Mouse (Mus musculus) c-Kit-positive CD71-positive TER-119-positive erythroid progenitor cells, embryonic 14.5 days (primary cell): Measurements from ENCODE around the gene Cep112.

Experiments
- DNase-seq: peaks from one replicate; pipeline ENCODE4 v3.0.0-alpha.2; 2013; ENCODE audit warnings: low spot score

Gene Cep112

DNA sequence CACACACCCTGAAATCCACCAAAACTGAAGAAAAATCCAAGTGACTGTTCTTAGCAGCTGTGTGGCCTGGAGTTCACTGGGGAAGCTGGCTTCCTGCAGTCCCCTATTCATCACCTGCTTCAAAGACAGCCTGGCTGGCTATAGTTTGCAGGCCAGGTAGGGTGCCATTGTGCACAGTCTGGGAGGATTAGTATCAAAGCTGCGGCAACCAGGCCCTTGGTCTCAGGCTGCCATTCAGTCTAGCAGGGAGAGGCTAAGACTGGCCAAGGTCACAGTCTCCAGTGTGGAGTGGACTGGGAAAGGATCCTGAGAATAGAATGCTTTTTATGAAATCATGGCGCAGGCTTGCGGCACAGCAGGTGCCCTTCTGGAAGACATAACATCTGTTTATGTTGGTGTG is 180.3 kb downstream of the Cep112 start:
- no peak for DNase-seq

DNA sequence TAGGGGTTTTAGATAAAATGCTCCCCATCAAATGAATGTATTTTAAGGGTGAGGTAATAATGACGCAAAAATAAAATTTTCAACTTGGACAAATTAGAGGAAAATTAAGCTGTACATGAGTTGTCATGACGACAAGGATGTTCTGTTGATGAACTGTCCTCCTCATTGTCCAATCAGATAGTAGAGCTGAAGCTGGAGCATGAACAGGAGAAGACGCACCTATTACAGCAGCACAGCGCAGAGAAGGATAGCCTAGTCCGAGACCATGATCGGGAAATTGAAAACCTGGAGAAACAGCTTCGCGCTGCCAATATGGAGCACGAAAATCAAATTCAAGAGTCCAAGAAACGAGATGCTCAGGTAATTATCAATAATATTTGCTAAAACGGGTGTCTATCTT is 181.0 kb downstream of the Cep112 start:
- DNase-seq, result no peak

DNA sequence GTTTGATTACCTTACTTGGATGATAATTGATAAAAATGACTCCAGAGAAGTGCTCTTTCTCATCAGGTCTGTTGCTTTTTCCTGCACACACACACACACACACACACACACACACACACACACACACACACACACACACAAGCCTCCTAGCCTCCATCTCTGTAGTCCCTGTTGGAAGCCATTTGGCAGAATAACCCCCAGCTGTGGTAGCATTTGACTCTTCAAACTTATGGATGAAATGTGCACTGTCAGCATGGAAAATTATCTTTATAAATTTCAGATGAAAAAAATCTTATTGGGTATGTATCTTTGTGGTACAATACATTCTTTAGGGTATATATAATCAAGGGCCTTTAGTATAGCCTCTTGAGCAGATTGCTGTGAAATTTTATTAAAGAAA is 181.8 kb downstream of the Cep112 start:
- no peak for DNase-seq

DNA sequence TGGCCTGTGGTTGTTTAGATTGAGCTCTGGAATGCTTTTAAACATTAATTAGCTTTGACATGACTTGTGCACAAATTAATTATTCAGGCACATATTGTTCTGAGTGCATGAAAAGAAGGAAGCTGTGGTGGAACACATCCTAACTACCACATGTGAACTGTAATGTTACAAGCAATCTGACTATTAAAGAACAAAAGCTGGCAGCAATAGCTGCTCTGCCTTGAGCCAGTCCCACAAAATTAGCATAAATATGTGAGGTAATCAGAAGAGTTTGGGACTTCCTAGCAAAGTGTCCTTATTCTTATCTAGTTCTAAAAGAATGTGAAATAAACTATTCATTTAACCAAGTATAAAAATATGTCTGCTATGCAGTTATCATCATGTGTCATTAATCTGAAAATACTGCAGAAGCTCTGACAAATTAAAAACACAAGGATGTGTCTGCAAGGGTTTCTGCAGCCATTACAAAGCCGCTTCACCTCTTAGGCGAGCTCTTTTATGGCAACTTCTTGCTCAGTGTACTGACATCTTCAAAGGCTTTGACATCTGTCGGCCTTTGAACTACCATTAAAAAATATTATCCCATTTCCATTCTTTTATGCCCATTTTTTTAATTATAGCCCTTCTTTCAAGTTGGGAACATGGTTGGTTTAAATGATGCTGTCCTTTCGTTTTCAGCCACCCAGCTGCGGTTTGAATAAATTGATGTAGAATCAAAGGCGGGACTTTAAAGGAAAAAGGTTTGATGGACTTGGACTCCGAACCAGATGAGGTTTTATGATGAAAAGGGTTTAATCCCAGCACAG is 195.8 kb downstream of the Cep112 start:
- DNase-seq, result no peak

DNA sequence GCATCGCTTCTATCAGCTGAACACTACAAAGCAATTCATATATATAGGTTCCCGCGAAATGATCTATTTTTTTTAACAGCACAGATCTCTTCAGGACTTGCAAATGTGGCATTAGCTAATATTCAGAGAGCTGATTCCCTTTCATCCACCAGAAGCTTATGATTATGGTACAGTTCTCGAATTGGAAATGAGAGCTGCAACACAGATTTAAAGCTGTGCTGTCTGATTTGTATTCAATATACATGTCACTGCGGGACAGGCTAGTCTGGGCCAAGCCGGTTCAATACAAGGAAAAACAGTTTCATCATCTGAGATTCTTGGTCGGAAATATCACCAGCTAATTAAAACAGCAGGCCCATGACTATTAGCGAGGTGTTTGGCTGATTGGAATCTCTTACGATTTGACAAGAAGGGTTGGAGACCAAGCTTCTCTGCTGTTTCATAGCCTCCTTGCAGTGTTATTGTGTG is 196.5 kb downstream of the Cep112 start:
- no peak for DNase-seq

DNA sequence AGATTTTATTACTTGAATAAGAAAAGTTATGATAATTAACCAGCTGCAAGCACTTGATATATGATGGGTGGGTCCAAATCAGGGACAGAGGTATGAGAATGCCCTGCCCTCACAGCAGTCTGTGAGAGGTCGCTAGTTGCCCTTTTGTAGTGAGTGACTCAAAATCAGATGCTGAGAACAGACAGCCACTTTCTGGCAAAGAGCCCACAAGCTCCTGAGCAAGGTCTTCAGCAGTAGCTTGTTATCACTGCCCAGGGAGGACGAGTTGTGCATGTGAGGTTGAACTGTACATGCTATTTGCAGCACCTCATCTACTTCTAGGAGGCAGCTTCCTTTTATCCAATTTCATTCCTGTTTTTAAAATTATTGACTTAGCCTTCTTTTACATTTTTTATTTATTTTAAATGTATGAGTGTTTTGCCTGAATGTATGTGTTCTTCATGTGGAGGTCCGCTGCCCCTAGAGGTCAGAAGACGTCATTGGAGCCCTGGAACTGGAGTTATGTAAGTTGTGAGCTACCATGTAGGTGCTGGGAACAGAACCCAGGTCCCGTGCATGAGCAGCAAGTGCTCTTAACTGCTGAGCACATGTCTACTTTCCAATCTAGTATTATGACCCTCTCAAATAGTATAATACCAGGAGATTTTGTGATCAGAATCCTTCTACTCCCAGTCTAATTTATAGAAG is 200.7 kb downstream of the Cep112 start:
- DNase-seq, result no peak

DNA sequence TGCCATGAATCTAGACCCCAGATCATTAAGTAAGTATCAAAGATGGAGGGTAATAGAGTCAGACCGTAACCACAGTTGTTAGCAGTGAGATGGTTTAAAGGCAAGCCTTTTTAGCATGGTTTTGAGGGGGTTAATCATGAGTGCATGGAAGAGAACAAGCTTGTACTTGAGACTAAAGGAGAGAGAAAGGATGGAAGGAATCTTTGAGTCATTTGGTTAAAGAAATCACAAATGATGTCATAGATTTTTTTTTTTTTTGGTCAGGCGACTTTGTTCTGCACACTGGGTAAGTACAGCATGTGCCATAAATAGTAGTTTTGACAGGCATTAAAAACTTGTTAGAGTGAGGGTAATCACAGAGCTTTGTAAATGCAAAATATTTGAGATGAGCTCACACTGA is 212.8 kb downstream of the Cep112 start:
- no peak for DNase-seq

DNA sequence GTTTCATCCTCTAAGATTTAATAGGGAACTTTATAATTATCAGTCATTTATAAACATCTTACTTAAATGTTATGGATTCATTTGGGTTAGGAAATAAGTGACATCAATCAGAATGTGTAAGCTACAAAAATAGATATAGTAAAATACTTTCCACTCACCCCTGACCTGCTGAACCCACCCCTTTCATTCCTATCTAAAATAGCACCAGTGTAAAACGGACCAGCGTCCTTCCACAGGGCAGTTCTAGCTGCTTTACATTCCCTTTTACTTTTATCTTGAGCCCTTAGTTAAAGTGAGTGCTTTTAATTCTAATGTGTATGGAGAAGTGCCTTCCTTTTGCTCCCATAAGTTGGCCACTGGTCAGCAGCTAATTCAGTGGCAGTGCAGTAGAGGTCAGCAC is 230.6 kb downstream of the Cep112 start:
- no peak for DNase-seq

DNA sequence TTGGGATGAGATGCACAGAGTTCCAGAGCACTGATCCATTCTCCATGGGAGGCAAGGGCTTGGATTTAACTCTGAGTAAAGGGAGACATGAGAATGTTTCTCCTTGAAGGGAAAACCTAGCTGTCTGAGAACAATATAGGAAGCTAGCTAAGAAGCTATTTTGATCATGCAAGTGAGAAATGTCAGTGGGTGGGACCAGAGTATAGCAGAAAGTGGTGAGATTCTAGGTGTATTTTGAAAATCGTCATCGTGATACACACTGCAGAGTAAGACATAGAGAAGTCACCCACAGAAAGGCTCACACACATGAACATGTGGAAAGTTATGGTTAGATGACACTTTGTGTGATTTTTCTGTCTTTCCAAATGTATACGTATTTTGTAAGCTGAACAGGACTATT is 257.0 kb downstream of the Cep112 start:
- no peak for DNase-seq

DNA sequence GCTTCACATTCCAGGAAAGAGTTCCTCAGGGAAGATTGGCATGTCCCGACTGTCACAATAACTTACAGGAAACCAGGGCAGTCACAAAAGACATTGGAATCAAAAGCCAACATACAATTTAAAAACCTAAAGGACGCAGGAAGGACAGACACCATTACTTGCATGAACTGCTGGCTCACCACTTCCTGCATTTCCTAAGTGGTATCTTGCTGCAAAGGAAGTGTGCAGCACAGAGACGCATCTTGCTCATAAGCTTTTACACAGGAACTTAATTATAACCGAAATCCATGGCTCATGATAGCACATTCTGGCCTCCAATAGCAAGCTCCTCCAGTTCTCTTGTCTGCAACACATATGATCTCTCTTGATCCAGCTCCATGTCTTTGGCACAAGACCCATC is 271.6 kb downstream of the Cep112 start:
- no peak for DNase-seq

DNA sequence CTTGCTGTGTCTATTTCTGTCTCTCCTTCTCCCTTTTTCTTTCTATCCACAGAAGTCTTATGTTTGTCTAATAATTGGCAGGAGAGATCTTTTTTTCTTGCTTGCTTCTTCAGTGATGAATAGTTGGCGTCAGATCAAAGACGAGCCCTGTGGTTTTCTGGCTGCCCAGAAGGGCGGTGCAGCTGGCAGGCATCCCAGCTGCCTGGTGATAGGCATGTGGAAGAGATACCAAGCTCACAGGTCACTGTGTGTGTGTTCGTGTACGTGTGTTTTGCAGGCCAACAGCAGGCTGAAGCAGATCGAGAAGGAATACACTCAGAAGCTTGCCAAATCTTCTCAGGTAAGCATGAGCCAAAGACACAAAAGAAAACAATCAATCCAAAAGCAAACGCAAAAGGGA is 327.3 kb downstream of the Cep112 start:
- no peak for DNase-seq

DNA sequence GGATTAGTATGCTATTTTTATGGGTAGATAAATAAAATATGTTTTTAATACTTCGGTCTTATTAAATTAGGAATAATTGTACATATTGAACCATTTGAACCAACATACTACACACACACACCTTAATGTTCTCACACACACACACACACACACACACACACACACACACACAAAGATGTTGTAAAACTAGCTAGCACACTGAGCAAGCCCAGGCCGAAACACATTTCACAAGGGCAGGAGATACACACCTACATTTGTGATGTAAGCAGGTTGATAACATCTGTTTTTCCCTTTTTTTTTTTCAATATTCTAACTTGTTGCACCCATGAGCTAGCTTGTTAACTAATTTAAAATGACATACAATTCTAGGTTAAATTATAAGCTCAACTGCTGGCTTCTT is 327.8 kb downstream of the Cep112 start:
- no peak for DNase-seq

DNA sequence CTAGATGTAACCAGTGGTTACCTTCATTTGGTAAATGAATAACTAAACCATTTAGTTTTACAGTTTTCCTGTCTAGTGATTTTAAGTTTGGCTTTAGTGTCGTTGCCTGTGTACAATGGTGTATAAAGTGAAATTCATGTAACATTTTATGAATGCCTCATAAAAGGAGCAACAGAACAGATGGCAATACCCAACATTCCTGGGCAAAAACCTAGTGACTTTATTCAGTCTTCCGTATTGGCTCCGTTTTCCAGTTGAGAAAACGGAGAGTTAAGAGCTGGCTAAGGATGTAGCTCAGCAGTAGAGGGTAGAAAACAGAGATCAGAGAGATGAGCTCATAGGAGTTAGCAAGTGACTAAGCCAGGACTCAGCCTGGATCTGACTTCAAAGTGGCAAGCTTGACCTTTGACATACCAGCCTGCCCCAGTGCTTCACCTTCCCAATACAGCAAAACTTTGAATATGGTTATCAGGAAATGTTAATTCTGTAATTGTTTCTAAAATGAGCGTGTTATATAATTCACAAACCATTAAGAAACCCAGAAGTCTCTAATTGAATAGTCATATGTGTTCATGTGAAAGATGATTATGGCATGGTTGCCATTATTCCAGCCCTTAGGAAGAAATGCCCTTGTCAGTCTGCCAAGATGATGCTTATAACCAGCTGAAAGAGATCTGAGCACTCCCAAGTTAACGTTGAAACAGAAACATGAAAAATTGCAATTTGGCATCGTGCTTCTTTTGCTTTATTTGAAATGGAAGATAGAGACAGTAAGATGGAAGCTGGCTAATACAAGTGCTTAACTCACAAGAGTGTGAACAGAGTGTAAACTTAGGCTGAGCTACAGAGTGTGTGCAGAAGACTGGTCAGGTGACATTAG is 328.6 kb downstream of the Cep112 start:
- no peak for DNase-seq

DNA sequence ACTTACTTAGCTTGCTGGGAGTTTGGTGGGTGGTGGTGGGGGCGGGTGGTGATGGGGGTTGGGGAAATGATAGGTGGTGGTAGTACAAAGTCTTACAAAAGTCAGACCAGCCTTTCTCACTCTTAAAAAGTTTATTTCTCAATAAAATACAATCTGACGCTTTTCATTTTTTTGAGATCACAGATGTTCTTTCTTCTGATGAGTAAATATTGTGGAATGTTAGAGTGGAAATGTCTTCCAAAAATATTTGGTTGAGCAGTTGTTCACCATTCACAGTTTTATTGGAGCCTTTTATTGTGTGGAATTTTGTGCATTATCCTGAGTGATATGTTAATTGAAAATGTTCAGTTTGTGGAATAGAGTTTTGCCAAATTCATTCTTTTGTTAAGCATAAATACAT is 332.2 kb downstream of the Cep112 start:
- DNase-seq, result no peak

DNA sequence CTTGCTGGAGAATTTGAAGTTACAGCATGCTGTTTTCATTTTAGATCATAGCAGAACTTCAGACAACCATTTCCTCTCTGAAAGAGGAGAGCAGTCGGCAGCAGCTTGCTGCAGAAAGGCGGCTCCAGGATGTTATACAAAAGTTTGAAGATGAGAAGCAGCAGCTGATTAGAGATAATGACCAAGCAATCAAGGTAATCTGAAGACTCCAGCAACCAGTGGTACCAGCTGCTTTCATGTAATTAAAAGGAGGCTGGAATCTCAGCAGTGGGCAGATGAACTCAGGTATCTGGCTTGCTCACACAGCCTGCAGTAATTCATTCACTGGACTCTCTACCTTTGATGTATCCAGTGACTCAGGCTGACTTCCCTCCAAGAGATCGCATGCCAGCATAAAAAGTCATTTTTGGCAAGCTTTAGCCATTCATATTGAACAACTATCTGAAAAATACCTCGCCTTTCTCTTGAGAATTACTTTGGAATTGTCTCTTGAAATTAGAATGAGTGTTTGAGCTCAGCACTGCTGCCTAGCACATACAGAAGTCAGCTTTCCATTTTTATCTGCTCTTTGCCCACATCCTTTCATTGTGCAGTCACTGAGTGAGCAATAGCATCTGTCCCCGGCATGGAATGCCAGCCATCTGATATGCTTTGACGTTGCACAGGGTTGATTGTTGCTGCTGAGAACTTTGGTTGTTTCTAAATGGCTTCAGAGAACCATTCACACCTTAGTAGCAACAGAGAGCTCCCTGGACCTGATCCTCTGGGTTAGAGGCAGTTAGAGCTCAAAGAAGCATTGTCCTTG is 332.8 kb downstream of the Cep112 start:
- DNase-seq, result no peak

DNA sequence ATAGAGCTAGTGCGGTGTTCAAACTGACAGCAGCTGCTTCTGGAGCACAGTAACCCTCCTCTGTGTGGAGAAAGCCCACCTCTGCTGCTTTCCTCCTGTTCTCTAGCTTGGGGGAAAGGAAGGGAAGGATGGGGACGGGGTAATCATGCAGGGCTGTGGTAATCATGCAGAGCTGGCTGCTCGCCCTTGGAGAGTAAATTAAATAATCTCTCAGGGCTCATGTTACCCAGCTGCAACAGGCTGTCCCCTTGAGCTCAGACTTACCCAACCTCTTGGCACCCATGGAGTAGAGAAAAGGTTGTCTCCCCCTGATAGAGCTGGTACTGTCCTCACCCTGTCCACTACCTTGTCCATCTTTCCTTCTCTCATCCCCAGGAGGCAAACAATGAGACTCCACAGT is 345.1 kb downstream of the Cep112 start:
- DNase-seq, result no peak

DNA sequence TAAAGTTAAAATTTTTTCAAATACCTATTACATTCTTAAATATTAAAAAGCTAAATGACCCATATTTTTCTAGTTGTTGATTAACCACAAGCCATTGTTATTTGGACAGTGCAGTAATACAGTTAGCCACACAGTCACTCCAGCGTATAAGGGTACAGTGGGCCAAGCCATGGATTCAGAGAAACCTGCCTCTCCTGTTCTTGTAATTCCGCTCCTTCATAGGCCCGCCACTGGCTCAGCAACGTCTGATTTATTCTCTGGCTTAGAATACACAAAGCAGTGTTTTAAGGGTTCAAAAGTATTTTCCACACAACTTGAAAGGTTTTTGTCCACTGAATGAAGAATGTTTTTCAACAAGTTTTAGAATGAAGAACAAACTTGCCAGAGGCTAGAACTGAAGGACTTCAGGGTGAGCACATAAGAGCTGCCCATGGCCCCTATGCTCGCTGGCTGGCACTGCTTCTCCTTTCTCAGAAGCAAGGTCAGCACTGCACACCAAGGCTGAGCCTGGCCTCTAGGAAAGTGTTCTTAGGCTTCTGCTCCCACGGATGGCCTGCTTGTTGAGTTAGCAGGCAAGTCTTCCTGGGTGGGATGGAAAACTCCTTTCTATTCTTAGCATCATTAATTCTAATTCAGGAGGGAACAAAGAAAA is 349.2 kb downstream of the Cep112 start:
- no peak for DNase-seq

DNA sequence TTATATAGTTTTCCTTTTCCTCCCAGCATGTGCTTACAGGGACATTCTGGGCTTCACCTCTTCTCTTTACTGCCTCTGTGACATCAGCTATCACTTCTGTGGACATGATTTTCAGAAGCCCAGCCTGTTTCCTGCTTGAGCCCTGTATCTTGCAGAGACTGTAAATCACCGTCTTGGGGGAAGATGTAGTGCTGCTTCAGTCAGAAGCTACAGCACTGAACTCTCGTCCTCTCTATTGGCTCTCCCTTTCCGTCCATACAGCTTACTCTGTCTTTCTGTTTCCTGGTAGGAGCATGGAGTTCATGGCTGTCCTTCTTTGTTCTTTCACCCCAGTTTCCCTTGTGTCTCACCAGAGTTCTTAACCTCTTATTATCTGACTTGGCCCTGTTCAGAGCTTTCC is 352.2 kb downstream of the Cep112 start:
- DNase-seq, result no peak

DNA sequence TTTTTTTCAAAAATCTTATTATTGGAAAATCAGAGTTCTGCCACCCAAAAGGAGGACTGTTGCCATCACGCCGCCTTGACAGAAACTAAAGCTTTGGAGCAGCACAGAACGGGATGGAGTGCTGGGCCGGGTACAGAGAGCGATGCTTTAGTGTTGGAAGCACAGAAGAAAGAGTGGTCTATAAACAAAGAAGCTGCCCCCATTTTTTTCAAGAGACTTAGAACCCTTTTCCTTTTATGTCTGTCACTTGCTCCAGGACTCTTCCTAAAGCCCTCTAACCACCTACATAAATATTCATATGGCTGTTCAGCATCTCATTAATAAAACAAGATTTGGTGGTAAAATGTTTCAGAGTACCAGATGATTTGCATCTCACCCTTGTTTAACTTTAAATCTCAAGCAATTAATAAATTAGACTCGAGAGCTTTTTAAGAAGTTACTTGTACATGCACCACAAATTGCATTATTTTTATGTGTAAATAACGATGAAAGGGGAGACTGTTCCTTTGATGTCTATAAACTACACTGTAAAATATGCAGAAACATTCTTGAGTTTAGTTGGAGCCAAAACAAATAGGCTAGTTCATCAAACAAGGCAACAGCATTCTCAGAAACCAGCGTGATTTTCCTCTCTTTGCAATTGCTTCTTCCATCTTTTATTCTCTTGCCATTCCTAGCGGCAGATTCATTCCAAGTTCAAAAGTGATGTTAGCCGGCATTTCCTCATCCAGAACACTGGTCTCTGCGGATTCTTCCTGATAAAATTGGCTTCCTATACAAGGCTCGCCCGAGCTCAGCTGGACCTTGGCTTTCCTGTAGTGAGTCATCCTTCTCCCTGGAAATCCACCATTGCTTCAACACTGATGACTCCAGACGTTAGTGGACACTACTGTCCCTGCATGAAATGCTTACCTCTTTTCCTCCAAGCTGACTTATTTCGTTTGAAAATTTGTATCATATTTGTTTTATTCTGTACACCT is 355.6 kb downstream of the Cep112 start:
- DNase-seq, result no peak

DNA sequence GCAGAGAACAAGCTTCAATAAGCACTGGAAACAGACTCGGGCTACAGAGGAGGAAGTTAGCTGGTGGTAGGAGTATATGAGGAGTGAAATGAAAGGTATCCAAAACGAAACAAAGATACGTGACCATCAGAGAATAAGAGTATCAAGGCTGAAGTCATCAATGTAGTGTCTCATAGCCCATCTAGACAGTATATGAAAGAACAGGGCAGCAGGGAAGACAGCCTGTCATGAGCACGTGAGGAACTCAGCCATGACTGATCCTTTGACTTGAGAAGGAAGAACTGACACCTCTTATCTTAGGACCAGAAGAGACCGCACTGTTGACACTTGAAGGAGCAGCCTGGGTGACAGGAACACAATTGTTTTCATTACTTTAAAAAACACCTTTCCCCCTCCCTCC is 373.4 kb downstream of the Cep112 start:
- no peak for DNase-seq
